In the genomic region with DNA sequence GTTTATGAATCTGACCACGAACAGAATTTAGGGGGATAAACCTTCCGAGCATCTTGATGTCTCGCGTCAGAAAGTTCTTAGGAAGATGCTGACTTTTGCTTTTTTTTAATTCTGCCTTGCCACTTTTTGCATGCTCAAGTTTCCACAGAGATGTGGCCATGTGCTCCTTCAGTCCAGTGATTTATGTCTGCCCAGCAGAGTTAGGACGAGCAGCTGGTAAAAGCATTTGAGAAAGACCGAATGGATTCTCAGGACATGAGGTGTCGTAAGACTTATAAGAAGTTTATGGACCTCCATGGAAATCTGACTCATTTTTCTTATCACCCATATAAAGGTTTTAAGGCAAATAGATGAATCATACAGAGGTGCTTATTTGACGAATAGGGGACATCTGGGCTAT, we compare ENCODE assay signal across 24 mouse cellular contexts. TPM values are rescaled to one million over a fixed set of nuclear protein-coding genes. Genes with fewer than 3 reads are reported as not detected.
"Had no signal": no experiment of that assay in that cellular context is flagged by ENCODE, and none has a peak within 500 bp of the region (broad histone marks: within the 10 kb centered on the region; RNA-seq: fewer than 3 reads in every experiment).

No protein-coding gene starts in this region.

- H3K36me3 ChIP-seq: intestine, embryonic 15.5 days; kidney, embryonic 15.5 days; liver, embryonic 15.5 days; lung, embryonic 15.5 days; midbrain, embryonic 10.5 days; neural tube, embryonic 13.5 days had no signal

- H3K9me3 ChIP-seq: intestine, embryonic 15.5 days; kidney, embryonic 15.5 days; liver, embryonic 15.5 days; lung, embryonic 15.5 days; midbrain, embryonic 10.5 days; neural tube, embryonic 13.5 days had no signal

- H3K27ac ChIP-seq: intestine, embryonic 15.5 days; kidney, embryonic 15.5 days; liver, embryonic 15.5 days; lung, embryonic 15.5 days; midbrain, embryonic 10.5 days; neural tube, embryonic 13.5 days had no signal

- ATAC-seq: intestine, embryonic 15.5 days had no signal

- H3K9ac ChIP-seq: intestine, embryonic 15.5 days; kidney, embryonic 15.5 days; liver, embryonic 15.5 days; lung, embryonic 15.5 days; neural tube, embryonic 13.5 days had no signal

- H3K4me1 ChIP-seq: intestine, embryonic 15.5 days; kidney, embryonic 15.5 days; liver, embryonic 15.5 days; lung, embryonic 15.5 days; midbrain, embryonic 10.5 days; neural tube, embryonic 13.5 days had no signal

- DNase-seq: kidney, adult 2 months; kidney, postnatal 25 days; layer of hippocampus, adult 9-11 months; layer of hippocampus, postnatal 36 days; lung, postnatal 36 days; midbrain, embryonic 14.5 days; retina, postnatal 1 day; right cerebral cortex, postnatal 14 days; thymus, postnatal 36 days had no signal

- H3K27me3 ChIP-seq: intestine, embryonic 15.5 days; kidney, embryonic 15.5 days; liver, embryonic 15.5 days; lung, embryonic 15.5 days; neural tube, embryonic 13.5 days had no signal

- H3K4me2 ChIP-seq: intestine, embryonic 15.5 days; kidney, embryonic 15.5 days; liver, embryonic 11.5 days; liver, embryonic 15.5 days; lung, embryonic 15.5 days; neural tube, embryonic 13.5 days had no signal

- H3K4me3 ChIP-seq: intestine, embryonic 15.5 days; kidney, embryonic 15.5 days; liver, embryonic 15.5 days; lung, embryonic 15.5 days; midbrain, embryonic 10.5 days; neural tube, embryonic 13.5 days had no signal

RNA-seq across cellular contexts. Expression of a gene that starts 19.1 kb away (rescaled TPM):
- total RNA-seq: layer of hippocampus, adult 18-20 months; layer of hippocampus, postnatal 36 days; left cerebral cortex, postnatal 36 days; megakaryocyte progenitor cell, adult 5-6 weeks; monocyte, adult 5-6 weeks had no signal
- polyA plus RNA-seq: intestine, embryonic 15.5 days; kidney, adult 2 months; kidney, embryonic 15.5 days; limb, embryonic 14.5 days; liver, embryonic 11.5 days; liver, embryonic 15.5 days; lung, embryonic 15.5 days; midbrain, embryonic 10.5 days; midbrain, embryonic 14.5 days; neural tube, embryonic 13.5 days; small intestine, adult 2 months; stomach, embryonic 16.5 days; thymus, postnatal 0 days had no signal
